Mouse (Mus musculus) hindbrain, embryonic 13.5 days (tissue): ENCODE data around the gene Cdh7. TPM values are rescaled to one million over a fixed set of nuclear protein-coding genes. Genes with fewer than 3 reads are reported as not detected.
"Not testable (repeated sequence)": the region's sequence is repeated elsewhere in the genome, so short reads cannot be mapped to it uniquely, and the experiment has no call there.

ENCODE experiments used
- ATAC-seq: fragments of 200-750 bp; cut with Nextera tagmentation; 2 replicates; pipeline ENCODE4 v1.8.0; 2017; ENCODE audit warnings: moderate TSS enrichment; ENCODE audit not compliant: low FRiP score
- H3K27ac ChIP-seq: fragments of 300-500 bp; sonication (generic); 2 replicates; pipeline ENCODE4 v1.5.1; 2015; ENCODE audit warnings: inconsistent platforms, mild to moderate bottlenecking, moderate library complexity
- H3K27me3 ChIP-seq: fragments of 300-500 bp; sonication (generic); 2 replicates; pipeline ENCODE4 v1.6.1; 2015; ENCODE audit warnings: mild to moderate bottlenecking, inconsistent platforms
- H3K36me3 ChIP-seq: fragments of 300-500 bp; sonication (generic); 2 replicates; pipeline ENCODE4 v1.6.1; 2015; ENCODE audit warnings: mild to moderate bottlenecking, inconsistent platforms
- H3K4me1 ChIP-seq: fragments of 300-500 bp; sonication (generic); replicated peaks from 2 replicates; pipeline ENCODE4 v1.6.1; 2015; ENCODE audit warnings: inconsistent platforms
- H3K4me2 ChIP-seq: fragments of 300-500 bp; sonication (generic); 2 replicates; pipeline ENCODE4 v1.6.1; 2015; ENCODE audit warnings: inconsistent platforms, mild to moderate bottlenecking, moderate library complexity
- H3K4me3 ChIP-seq: fragments of 300-500 bp; sonication (generic); 2 replicates; pipeline ENCODE4 v1.5.1; 2015; ENCODE audit warnings: mild to moderate bottlenecking, inconsistent platforms
- H3K9ac ChIP-seq: fragments of 300-500 bp; sonication (generic); 2 replicates; pipeline ENCODE4 v1.6.1; 2015; ENCODE audit warnings: mild to moderate bottlenecking, inconsistent platforms
- H3K9me3 ChIP-seq: fragments of 300-500 bp; sonication (generic); 2 replicates; pipeline ENCODE4 v1.6.1; 2016; ENCODE audit warnings: inconsistent platforms
- WGBS: fragments of 180-500 bp; shearing (Covaris S2); methylation state at CpG from one replicate; pipeline ENCODE4 v1.1.7; 2015; 5-methylcytosine and 5-hydroxymethylcytosine counted together
- polyA plus RNA-seq: library from polyadenylated mRNA; unstranded; fragments of >200 nt; fragmentation: Nextera tagmentation; extraction: Ambion mirVana; gene quantifications from 2 replicates; pipeline ENCODE4 v1.2.1, GENCODE M21; 2015

Cdh7 gene
- polyA plus RNA-seq, 1 experiment from 2014 or later = 11.4 TPM

DNA sequence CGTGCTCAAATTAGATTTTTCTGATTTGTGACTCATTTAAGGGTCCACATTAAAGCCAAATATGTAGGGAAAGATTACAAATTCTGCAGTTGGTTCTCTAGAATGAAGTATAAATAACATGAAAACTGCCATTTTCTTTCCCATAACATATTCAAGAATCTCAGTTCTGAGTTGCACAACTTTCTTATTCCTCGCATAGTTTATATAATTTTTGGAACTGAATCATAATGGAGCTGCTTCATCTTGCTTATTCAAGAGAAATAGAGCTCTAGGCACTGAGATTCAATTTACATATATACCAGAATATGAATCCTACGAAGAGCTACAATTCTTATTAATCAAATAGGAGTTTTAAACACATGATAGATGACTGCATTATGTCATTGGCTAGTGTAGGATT, 22.8 kb downstream of the Cdh7 start:
- Histone ChIP-seq H3K27ac (no peak overlapping the region), H3K9ac (no peak overlapping the region), H3K27me3 (no peaks in the 10 kb centered on the region), H3K9me3 (no peaks in the 10 kb centered on the region), H3K36me3 (no peaks in the 10 kb centered on the region), H3K4me2 (no peak overlapping the region), H3K4me1 (no peaks in the 10 kb centered on the region), H3K4me3 (no peak overlapping the region)
- ATAC-seq = no peak
- 88% methylated on average over 3 of the region's 3 CpGs for WGBS

DNA sequence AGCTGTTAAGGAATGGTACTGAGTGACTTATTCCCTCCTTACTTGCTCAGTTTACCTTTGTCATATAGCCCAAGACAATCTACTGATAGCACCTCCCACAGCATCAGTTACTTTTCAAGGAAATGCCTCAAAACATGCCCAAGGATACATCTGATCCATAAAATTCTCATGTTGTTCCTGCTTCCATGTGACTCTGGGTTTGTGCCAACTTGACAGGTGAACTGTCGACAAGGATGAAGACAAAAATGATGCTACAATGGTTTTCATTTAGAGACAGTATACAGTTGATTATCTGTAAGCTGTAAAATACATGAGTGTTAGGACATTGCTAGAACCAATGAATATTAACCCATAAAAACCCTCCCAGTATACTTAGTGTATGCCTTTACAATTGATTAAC, 29.9 kb downstream of the Cdh7 start:
- H3K36me3 ChIP-seq = no peaks in the 10 kb centered on the region
- 84% methylated on average over 1 of the region's 1 CpGs for WGBS
- no peak overlapping the region for H3K4me2 ChIP-seq
- H3K27me3 ChIP-seq = no peaks in the 10 kb centered on the region
- no peak overlapping the region for H3K4me3 ChIP-seq
- no peak overlapping the region for H3K9ac ChIP-seq
- ATAC-seq = no peak
- no peaks in the 10 kb centered on the region for H3K4me1 ChIP-seq
- no peak overlapping the region for H3K27ac ChIP-seq
- H3K9me3 ChIP-seq = no peaks in the 10 kb centered on the region

- no peak for ATAC-seq
- H3K9me3 ChIP-seq = no peaks in the 10 kb centered on the region
- no peaks in the 10 kb centered on the region for H3K27me3 ChIP-seq
- no peak overlapping the region for H3K27ac ChIP-seq
- H3K36me3 ChIP-seq = no peaks in the 10 kb centered on the region
- no peak overlapping the region for H3K4me3 ChIP-seq
- H3K9ac ChIP-seq = no peak overlapping the region
- no peak overlapping the region for H3K4me2 ChIP-seq
- no peaks in the 10 kb centered on the region for H3K4me1 ChIP-seq
These were observed 74.1 kb downstream of the Cdh7 start for GRCm38 (mm10) chr1:110056317-110056716.

DNA sequence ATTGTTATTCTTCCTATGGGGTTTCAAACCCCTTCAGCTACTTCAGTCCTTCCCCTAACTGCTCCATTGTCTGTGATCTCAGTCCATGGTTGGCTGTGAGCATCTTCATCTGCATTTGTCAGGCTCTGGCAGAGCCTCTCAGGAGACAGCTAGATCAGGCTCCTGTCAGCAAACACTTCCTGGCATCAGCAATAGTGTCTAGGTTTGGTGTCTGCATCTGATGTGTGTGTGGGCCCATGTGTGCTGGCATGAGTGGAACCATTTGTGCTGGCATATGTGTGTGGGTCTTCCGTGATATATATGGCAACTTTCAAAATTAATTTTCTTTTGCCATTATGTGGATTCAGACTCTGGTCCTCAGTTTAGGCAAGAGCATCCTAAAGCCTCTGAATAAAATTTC, 85.2 kb downstream of the Cdh7 start:
- Histone ChIP-seq H3K9ac (no peak overlapping the region), H3K4me2 (no peak overlapping the region), H3K4me1 (no peaks in the 10 kb centered on the region), H3K4me3 (no peak overlapping the region), H3K27ac (no peak overlapping the region), H3K9me3 (no peaks in the 10 kb centered on the region), H3K27me3 (no peaks in the 10 kb centered on the region), H3K36me3 (no peaks in the 10 kb centered on the region)
- 95% methylated on average over 1 of the region's 1 CpGs for WGBS
- ATAC-seq = no peak

GRCm38 (mm10) chr1:110078471-110078870, 96.2 kb downstream of the Cdh7 start:
- H3K4me3 ChIP-seq = no peak overlapping the region
- no peaks in the 10 kb centered on the region for H3K36me3 ChIP-seq
- H3K4me1 ChIP-seq = no peaks in the 10 kb centered on the region
- H3K27ac ChIP-seq = no peak overlapping the region
- no peaks in the 10 kb centered on the region for H3K27me3 ChIP-seq
- no peak overlapping the region for H3K9ac ChIP-seq
- H3K4me2 ChIP-seq = no peak overlapping the region
- H3K9me3 ChIP-seq = no peaks in the 10 kb centered on the region
- ATAC-seq = no peak

DNA sequence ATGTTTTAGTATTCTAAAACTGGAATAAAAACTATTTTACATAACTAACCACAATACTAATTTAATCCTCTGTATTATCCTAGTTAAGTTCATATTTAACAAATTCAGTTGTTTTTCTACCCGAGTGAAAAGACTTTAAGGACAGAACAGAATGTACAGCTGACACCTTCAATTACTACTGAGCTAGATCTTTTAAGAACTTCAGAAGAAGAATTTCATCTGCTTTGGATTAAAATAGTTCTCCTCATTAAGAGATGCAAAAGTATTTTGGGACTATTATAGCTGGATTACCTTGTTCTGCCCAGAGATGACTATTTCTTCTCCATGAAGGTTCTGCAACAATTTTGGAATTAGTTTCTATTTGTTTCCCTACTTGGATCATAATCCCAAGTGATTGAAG, 135.8 kb downstream of the Cdh7 start:
- H3K27me3 ChIP-seq = no peaks in the 10 kb centered on the region
- H3K4me3 ChIP-seq = no peak overlapping the region
- no peak overlapping the region for H3K4me2 ChIP-seq
- 63% methylated on average over 1 of the region's 1 CpGs for WGBS
- no peaks in the 10 kb centered on the region for H3K36me3 ChIP-seq
- no peak for ATAC-seq
- no peak overlapping the region for H3K27ac ChIP-seq
- no peak overlapping the region for H3K9ac ChIP-seq
- no peaks in the 10 kb centered on the region for H3K9me3 ChIP-seq
- no peaks in the 10 kb centered on the region for H3K4me1 ChIP-seq

DNA sequence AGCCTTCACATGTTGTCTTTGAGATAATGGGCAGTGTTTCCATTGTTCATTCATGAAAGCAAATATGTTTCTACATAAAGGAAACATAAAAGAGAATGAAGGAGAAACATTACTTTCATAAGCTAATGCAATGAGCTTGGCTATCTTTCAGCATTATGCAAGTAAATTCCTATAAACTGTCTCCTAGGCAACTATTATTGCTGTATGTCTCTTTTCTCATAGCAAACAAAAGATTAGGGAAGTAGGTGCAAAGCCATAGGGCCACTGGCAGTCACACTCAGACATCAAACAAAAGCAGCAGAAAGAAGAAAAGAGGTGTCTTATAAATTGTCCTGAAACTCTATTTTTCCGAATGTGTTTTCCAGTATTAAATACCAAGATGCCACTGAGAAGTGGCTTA, 136.6 kb downstream of the Cdh7 start:
- no peaks in the 10 kb centered on the region for H3K9me3 ChIP-seq
- no peak for ATAC-seq
- no peaks in the 10 kb centered on the region for H3K4me1 ChIP-seq
- H3K9ac ChIP-seq = no peak overlapping the region
- no peak overlapping the region for H3K27ac ChIP-seq
- H3K4me3 ChIP-seq = no peak overlapping the region
- H3K36me3 ChIP-seq = no peaks in the 10 kb centered on the region
- H3K27me3 ChIP-seq = no peaks in the 10 kb centered on the region
- H3K4me2 ChIP-seq = no peak overlapping the region
- 12% methylated on average over 1 of the region's 1 CpGs for WGBS

- not testable (repeated sequence) for H3K27ac ChIP-seq, H3K9me3 ChIP-seq, ATAC-seq, H3K4me1 ChIP-seq, H3K36me3 ChIP-seq, H3K4me2 ChIP-seq, H3K9ac ChIP-seq, H3K27me3 ChIP-seq, H3K4me3 ChIP-seq
- WGBS = 88% methylated on average over 6 of the region's 12 CpGs
These were observed 189.2 kb downstream of the Cdh7 start for GRCm38 (mm10) chr1:110171459-110171858.
